Mouse (Mus musculus): ENCODE results near the gene Gipc3.

The Gipc3 gene

DNA sequence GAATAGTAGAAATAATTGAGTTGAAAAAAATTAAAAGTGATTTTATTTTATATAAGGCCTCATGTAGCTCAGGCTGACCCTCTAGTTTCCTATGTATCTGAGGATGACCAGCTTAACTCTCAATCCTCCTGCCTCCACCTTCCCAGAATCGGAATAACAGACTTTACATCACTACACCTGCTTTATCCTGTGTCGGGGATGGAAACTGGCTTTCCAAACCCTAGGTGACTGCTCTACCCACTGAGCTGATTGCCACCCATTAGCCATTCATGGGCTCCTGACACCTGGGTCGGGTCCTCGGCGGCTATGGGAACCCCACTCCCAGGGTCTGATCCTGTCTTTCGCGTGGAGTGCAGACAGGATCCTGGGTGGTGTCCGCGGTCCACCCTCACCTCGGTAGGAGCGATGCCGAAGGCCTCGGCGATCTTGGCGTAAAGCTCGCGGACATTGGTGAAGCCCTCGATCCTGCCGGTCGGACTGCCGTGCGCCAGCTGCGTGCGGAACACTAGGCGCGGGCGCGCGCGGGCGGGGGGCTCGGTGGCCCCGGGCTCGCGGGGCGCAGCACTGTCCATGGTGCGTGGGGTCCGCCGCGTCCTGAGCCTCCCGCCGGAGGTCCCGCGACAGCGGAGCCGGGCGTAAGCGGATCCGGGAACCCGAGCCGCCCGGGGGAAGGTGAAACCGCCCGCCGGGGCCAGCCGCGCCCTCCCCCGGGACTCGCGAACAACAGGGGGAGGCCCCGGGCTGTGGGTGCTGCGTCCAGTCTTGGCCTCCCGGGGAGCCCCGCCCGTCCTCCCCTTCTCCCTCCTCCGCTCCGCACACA, at the start of gene Gipc3:
Gipc3 (minus strand) TSS at position 581 of the 820 bp plus-strand sequence.
- no peak for DNase-seq

DNA sequence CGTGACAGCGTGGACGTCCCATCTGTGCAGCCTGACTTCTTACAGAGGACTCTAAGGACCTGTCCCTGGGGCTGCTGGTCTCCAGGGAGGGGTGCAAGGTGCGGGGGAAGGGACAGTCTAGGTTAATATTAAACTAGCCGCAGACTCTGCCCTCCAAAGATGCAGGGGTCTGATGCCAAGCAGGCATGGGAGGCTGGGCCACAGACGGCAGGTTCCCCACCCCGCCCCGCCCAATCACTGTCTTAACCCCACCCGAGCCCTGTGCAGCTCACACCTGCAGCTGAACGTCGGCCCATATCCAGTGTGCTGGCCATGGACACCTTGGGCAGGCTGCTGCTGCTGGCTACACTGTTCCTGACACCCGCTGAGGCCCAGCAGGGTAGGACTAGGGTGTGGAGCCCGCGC, 49.7 kb upstream of the Gipc3 start, which contains the start of gene Smim24:
Smim24 (plus strand) TSS at position 271 of the 405 bp plus-strand sequence.
- DNase-seq = no peak

DNA sequence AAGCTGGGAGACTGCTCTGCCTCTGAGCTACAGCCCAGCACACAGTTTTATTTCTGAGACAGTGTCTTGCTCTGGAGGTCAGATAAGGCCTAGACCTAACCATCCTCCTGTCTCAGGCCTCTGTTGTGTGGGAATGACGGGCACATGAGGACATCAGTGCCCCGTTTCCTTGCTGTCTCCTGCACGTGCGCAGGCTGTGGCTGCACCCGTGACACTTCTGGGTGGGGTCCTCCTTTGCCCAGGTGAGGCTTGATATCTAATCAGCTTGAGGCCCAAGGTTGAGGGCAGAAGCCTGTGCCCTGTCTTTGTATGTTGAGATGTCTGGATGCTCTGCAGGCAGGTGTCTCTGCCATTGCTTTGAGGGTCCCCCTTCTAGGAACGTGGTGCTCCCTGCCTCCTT, 49.2 kb upstream of the Gipc3 start:
- DNase-seq = no peak

DNA sequence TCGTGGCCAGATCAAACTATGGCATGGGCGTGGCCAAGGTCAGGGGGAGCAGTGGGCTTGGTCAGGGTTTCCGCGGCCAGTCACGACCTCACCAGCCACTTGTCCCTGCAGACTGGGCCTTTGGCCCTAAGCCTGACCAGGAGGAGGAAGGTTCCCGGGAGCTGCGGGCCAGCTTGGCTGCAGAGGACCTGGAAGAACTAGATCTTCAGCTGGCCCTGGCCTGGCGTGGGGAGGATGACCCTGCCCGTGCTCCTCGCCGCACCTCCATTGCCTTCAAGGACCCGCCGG, 47.6 kb upstream of the Gipc3 start:
- DNase-seq = no peak

DNA sequence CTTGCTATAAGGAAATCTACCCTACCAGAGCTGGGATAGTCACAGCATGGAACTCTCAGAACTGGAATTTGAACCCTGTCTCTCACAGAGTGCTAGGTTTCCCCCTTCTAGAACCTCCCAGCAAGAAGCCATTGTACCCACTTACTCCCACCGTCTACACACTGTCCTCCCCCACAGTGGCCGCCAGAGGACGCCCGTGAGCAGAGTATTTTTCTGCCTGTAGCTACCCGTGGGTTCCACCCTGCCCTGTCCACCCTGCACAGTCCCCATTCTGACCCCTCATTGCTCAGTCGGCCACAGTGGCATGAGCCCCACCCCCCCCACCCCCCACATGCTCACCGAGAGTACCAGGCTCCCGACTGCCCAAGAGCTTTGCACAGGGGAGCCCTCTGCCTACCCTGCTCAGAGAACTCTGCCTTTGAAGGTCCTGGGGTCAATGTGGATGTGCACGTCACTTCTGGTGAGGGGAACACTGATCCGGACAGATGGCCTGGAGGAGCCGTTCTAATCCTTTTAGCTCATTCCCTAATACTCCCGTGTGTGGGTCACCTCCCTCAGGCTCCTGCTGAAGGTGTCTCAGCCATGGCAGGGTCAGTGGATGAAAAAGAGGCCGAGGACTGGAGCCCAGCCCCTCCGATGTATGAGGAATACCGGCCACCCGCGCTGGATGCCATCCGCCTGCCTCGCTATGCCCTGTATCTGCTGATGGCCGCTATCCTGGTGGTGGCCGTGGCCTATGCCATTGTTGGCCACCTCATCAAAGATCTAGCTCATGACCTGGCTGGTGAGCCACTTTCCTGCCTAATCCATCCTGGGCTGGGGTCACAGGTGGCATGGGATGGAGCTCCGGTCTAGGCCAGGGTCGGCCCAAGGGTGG, 47.0 kb upstream of the Gipc3 start:
- no peak for DNase-seq

DNA sequence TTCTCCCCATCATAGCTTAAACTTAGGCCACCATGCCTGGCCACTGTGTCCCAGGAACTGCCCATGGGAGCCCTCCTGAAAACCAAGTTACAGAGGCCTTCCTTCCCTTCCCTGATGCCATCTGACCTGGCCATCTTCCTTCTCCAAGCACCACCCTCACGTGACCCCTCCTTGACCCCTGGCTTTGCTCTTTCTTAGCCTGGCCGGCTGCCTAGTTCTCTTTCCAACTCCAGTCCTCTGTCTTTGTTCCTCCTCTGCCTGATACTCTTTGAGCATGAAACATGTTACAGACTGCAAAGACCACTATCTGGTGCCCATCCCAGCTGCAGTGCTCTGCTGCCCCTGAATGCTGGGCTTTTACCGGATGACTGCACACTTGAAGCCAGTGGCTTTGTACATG, 46.3 kb upstream of the Gipc3 start:
- no peak for DNase-seq

DNA sequence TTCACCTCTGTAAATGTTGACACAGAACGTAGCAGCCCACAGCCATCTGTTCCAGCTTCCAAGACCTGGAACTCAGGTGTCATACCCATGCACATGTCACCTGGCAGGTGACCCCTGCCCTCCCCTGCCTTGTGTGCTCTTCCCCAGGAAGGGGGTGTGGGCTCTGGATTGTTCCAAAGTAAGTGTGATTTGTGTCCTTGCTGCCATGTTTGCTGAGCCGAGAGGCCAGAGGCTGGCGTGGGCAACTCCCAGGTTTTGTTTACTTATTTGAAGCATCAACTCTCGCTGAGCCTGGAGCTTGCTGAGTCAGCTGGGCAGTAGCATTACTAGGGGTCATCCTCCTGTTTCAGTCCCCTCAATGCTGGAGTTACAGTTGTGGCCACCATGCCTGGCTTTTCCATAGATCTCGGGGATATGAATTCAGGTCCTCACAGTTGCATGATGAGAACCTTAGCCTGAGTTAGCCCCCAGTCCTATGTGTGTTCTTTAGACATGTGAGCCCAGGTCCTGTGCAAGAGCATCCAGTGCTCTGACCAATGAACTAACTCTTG, 45.5 kb upstream of the Gipc3 start, which contains the start of gene Gm48552:
Gm48552 (plus strand) TSS at position 501 of the 551 bp plus-strand sequence.
- DNase-seq = no peak

DNA sequence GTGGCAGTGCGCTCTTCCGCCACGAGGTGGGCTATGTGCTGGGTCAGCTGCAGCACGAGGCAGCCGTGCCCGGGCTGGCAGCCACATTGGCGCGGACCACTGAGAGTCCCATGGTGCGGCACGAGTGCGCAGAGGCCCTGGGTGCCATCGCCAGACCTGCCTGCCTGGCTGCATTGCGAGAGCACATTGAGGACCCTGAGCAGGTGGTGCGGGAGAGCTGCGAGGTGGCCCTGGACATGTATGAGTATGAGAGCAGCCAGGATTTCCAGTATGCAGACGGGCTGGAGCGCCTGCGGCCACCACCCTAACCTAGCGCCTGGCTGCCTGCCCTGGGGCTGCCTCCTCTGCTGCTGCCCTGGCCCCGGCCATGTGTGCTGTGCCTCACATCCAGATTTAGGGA, 44.6 kb upstream of the Gipc3 start:
- DNase-seq = no peak

DNA sequence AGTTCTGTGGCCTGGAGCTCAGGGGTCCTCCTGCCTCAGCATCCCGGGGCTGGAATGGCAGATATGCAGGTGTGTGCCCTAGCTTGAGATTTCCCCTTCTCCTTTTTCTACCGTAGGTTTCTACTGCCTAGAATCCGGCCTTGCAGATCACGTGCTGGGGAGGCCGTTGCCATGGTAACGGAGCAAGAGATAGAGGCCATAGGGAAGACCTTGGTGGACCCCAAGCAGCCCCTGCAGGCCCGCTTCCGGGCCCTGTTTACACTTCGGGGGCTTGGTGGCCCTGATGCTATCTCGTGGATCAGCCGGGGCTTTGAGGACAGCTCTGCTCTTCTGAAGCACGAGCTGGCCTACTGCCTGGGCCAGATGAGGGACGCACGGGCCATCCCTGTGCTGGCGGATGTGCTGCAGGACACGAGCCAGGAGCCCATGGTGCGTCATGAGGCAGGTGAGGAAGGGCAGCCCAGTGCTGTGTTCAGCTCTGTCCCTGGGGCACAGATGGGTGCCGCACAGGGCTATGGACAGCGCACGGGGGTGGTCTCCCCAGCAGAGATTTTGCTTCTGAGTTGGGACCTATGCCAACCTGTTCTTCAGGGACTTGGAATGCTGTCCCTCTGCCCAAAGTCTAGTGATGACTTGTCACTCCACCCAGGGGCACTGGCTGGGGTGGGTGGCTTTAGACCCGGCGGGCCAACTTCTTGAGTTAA, 42.7 kb upstream of the Gipc3 start:
- DNase-seq = no peak

DNA sequence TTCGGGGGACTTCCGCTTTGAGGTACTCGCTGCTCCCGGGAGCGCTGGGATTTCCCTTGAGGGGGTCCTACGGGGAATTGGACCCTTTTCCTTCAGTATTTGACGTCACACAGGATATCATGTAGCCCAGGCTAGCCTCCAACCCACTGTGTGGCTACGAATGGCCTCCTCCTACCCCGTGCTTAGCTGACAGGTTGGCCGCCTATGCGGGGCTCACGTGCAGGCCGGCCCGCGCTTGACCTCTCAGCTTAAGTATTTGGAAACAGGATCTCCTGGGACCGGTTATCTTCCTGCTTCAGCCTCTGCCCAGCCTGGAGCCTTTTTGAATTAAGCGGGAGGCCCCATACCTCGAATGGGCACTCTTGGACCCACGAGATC, 41.5 kb upstream of the Gipc3 start:
- no peak for DNase-seq

DNA sequence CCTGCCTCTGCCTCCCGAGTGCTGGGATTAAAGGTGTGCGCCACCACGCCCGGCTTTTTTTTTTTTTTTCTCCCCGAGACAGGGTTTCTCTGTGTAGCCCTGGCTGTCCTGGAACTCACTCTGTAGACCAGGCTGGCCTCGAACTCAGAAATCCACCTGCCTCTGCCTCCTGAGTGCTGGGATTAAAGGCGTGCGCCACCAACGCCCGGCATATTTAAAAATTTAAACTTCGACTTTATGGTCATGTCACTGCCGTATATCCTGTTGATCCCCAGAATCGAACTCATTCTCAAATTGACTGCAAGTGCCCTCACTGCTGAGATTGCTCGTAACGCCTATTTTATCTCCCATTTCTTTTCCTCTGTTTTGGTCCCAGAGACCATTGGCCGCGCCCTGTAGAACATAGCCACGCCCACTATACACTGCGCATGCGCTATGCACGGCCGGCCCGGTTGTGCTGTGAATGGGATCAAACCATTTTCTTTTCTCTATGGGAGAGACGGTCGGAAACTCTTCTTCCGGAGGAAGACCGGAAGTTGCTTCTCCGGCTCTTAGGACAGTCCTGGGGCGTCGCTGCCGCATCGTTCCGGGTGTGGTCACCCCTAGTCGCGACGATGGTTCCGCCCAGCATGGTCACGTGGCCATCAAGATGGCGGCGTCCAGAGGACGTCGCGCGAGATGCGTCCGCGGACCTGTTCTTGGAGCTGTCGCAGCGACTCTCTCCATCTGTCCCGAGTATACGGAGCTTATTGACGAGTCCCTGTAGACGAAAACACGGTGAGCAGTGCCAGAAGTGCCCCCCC, 40.9 kb upstream of the Gipc3 start, which contains the start of the genes Dohh and Gm48551:
Dohh (plus strand) TSS at position 627 of the 803 bp plus-strand sequence.
Gm48551 (plus strand) TSS at position 665 of the 803 bp plus-strand sequence.
- DNase-seq = peak; percentile 98

DNA sequence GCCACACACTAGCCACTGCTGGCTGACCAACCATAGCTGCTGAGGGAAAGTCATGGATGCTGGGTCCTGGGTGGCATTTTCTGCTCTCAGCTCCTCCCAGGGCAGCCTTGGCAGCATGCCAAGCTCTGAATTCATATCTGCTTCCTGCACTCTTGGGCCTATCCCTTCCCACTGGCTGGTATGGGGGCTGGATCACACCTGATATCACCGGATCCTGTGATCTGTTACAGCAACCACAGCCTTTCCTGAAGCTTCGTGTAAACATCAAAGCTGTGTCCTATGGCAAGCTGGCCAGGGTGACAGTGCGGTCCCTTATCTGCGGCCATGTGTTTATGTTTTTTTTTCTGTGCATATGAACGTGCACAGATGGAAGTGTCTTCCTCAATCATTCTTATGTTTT, 39.0 kb upstream of the Gipc3 start:
- no peak for DNase-seq

DNA sequence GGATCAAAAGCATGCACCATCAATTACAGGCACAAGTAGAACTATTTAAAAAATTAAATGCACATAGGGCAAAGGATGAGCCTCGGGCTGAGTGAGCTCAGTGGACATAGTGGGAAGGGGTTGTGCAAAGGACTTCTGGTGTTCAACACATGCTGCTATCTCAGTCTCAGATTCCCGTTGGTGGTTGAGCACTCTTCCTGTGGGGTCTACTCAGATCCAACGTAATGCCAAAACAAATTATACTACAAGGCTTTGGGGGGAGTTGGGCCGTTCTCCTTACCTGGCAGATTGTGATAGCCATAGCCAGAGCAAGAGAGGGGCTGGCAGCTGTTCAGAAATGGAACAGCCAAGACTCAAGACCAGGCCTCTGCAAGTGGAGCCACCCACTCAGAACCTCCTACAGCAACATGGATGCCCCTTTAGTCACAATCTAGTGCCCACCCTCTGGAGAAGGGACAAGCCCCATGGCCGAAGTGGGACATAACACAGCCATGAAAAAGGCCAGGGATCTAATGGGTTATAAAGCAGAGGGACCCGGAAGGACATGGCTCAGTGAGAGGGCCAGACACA, 36.8 kb upstream of the Gipc3 start:
- DNase-seq = no peak

DNA sequence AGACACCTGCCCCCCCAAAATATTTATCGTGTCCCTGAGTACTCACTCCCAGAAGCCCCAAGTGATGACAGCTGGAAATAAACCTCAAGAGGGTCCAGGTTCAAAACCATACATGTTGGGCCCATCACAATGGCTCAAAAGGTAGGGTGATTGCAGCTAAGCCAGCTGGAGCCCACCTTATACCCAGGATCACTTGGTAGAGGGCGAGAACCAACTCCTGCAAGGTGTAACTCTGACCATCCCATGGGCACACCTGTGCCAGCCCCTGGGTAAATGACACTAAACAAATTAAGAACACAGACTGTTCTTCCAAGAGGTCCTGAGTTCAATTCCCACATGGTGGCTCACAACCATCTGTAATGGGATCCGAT, 36.1 kb upstream of the Gipc3 start:
- DNase-seq = no peak

DNA sequence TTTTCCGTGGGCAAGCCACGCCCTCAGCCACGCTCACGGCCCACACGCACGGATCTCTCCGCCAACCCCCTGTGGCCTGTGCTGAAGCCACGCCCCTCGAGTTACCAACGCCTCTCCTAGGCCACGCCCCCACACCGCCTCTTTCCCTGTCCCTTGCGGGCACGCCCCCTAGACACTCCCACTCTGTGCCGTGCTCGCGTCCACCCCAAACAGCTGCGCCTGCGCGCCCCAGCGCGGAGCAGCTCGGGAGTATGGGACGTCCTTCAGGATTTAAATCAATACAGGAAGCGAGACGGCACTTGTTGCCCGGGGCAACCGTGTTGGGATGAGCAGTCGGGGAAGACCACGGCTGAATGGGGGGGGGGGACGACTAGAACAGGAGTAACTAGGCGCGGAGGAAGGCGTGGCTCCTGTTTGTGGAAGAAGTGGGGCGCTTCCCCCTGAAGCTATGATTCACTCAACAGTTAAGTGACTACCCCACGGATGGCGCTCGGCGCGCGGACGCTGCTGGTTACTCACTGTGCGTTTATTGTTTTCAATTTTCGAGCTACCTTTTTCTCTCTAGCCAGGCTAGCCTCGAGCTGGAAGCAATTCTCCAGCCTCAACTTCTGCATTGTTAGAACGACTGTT, 35.6 kb upstream of the Gipc3 start:
- DNase-seq = peak; percentile 100

DNA sequence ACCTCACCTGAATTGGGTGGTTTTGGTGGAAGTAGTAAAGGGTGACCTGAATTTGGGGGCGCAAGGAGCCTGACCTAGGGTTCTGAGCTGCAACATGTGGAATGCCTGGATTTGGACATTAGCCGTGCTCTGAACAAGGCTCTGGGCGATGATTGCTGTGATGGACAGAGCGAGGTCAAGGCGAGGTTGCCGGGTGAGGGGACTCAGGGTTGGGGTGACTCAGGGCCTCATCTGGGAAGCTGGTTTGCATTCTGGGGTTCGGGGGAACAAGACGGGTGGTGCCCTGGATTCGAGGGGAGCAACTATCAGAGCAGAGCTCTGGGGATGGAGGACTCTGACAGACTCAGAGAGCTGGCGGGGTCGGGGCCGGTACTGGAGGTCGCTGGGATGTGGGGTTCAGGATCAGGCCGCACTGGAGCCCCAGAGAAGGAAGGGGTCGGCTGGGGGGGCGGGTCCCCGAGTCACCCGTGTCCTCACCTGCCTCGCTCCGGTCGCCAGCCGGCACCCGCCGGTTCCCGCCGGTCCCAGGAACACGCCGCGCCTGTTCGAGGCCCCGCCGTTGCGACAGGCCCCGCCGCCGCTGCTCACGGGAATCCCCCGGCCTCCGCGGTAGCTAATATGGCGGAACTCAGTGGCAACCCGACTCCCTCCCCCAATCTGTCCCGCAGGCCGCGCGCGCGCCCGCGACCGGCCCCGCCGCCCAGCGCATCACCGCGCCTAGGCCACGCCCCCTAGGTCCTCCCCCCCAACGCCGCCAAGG, 34.9 kb upstream of the Gipc3 start, which contains the start of gene Fzr1:
Fzr1 (minus strand) TSS at position 724 of the 760 bp plus-strand sequence.
- no peak for DNase-seq

DNA sequence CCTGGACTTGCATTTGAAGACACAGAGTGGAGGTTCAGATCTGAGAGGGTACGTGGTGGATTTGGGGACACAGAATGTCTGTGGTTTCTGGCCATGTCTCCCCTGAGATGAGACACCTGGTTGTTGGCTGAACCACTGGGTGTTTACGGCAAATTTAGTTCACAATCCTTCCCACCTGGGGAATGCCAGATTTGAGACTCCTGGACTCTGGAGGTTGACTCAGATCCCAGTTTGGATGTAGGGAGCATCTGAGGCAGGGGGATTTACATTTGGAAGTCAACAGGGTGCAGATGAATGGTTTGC, 34.2 kb upstream of the Gipc3 start:
- no peak for DNase-seq

DNA sequence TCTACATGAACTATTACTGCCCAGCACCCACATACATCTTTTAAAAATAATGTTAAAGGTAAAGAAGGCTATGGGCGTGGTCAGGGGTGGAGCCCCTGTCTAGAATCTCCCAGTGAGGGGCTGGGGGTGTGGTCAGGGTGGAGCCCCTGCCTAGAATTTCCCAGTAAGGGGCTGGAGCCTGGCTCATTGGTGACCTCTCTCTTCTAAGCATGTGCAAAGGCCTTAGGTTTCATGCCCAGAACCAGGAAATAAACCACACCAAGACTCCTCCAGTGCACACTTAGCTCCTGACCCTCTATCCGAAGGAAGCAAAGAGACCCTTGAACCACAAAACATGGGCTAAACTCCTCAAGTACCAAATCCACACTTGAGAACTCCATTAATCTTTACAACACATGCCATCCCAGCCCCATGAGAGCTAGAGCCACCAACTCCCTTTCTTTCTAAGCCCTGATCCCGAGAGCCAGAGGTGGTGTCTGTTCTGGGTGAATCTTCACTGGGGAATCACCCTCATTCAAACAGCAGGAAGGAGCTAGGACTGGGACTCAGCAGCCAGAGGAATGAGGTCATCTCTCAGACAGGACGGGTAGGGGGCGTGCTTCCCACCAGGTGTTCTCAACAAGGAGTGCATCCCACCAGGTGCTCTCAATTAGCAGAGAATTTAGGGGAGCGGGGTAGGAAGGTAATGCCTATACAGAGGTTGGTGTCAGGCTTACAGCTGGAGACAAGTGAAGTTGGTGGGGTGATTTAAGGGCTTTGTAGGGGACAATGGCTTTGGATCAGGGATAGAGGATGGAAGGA, 33.7 kb upstream of the Gipc3 start:
- no peak for DNase-seq

DNA sequence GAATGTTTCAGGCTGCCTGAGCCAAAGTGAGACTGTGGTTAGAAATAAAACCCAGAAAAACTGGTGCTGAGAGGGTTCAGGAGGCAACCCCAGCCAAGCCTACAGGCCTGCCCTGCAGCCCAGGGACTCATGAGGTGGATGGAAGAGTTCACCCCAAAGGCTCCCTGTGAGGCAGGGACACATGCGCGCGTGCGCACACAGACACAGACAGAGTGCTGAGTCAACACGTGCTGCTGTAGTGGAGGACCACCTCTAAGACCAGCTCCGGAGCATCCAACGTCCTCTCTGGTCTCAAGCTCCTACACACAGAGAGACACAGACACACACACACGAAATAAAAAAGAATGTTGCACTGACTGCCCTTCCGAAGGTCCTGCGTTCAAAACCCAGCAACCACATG, 32.3 kb upstream of the Gipc3 start:
- DNase-seq = no peak

DNA sequence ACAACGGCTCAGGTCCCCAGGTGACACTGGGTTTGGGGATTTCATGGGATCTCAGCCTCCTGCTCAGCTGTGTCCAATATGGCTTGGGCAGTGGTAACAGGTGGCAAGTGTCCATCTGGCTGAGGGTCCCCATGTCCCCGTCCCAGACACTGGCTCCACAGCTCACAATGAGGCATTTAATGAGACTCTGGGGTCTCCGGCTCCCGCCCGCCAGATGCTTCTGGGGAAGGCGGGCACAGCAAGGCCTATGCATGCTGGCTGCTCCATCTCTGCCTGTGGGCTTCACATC, 24.1 kb upstream of the Gipc3 start:
- no peak for DNase-seq

All from right cerebral cortex, adult 18-20 months (tissue).